In the genomic region with DNA sequence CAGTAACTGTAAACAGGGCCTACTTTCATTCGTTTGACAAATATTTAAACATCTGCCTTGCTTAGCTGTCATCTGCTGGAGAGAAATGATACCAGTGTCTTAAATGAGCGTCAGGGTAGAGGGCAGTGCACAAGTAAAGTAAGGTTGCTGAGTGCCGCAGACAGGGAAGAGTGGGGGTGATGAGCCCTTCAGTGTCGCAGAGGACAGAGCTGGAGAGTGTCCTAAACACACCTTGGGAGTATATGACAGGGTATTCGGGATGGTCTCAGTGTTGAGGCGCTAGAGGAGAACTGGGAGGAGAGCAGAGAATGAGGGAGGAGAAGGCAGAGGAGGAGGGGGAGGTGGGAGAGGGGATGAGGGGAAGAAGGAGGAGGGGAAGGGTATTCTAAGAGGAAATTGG, we compare ENCODE assay signal across 14 mouse cellular contexts. TPM values are rescaled to one million over a fixed set of nuclear protein-coding genes. Genes with fewer than 3 reads are reported as not detected.
"Had no signal": no experiment of that assay in that cellular context is flagged by ENCODE, and none has a peak within 500 bp of the region (broad histone marks: within the 10 kb centered on the region; RNA-seq: fewer than 3 reads in every experiment).

No protein-coding gene starts in this region.

- H3K36me3 ChIP-seq: hindbrain, embryonic 15.5 days; limb, embryonic 10.5 days; liver, embryonic 15.5 days; midbrain, embryonic 15.5 days; neural tube, embryonic 12.5 days had no signal

- H3K4me1 ChIP-seq: hindbrain, embryonic 15.5 days; megakaryocyte, embryonic 14.5 days; midbrain, embryonic 15.5 days; neural tube, embryonic 12.5 days had no signal

- H3K27ac ChIP-seq: hindbrain, embryonic 15.5 days; left cerebral cortex, adult 2 months; limb, embryonic 10.5 days; liver, embryonic 15.5 days; macrophage; midbrain, embryonic 15.5 days; neural tube, embryonic 12.5 days had no signal

- H3K27me3 ChIP-seq: hindbrain, embryonic 15.5 days; liver, embryonic 15.5 days; megakaryocyte, embryonic 14.5 days; midbrain, embryonic 15.5 days; neural tube, embryonic 12.5 days had no signal

- ATAC-seq: inflammation-experienced regulatory T-cells, adult 6 months; midbrain, embryonic 15.5 days had no signal

- DNase-seq: kidney, postnatal 10 days; lung, postnatal 10 days; thymus, postnatal 4 days had no signal

- H3K9me3 ChIP-seq: hindbrain, embryonic 15.5 days; limb, embryonic 10.5 days; liver, embryonic 15.5 days; megakaryocyte, embryonic 14.5 days; midbrain, embryonic 15.5 days; neural tube, embryonic 12.5 days had no signal

- H3K4me3 ChIP-seq: hindbrain, embryonic 15.5 days; left cerebral cortex, adult 2 months; limb, embryonic 10.5 days; liver, embryonic 15.5 days; megakaryocyte, embryonic 14.5 days; midbrain, embryonic 15.5 days; neural tube, embryonic 12.5 days had no signal

- H3K4me2 ChIP-seq: hindbrain, embryonic 15.5 days; liver, embryonic 15.5 days; midbrain, embryonic 11.5 days; midbrain, embryonic 15.5 days; neural tube, embryonic 12.5 days had no signal

- H3K9ac ChIP-seq: hindbrain, embryonic 15.5 days; liver, embryonic 15.5 days; midbrain, embryonic 15.5 days; neural tube, embryonic 12.5 days had no signal

RNA-seq across cellular contexts. Expression of a gene that starts 12.2 kb away (rescaled TPM):
- total RNA-seq: monocyte, adult 5-6 weeks had no signal
